Mouse (Mus musculus): Measurements from ENCODE around the gene Gm21822.
"Not testable (repeated sequence)": the region's sequence is repeated elsewhere in the genome, so short reads cannot be mapped to it uniquely, and the experiment has no call there.

The Gm21822 gene

GRCm38 (mm10) chrY:18654182-18654581 lies at the start of gene Gm21822:
Gm21822 (plus strand) TSS chrY:18654482.
- DNase-seq (ENCODE audit: low spot score in 2 of 2), result not testable (repeated sequence)

Measured in urinary bladder, postnatal 4 days (tissue).